Mouse (Mus musculus) gastrocnemius, adult 8-10 months (tissue): ENCODE data around the gene Arrb1. TPM values are rescaled to one million over a fixed set of nuclear protein-coding genes. Genes with fewer than 3 reads are reported as not detected.

ENCODE experiments used
- DNase-seq, 2 experiments: peaks; one replicate each; pipeline ENCODE4 v3.0.0; 2022; ENCODE audit warnings: low spot score in 2 of 2
- microRNA-seq: library from miRNA; unstranded; fragments of <30 nt; microRNA quantifications from one replicate; pipeline ENCODE4 v1.2.0, GENCODE M21; 2022
- total RNA-seq, 4 experiments: library from RNA; stranded (reverse); gene quantifications; 2 replicates each; pipeline ENCODE4 v1.2.4; 2022

Arrb1 gene
- total RNA-seq, 4 experiments from 2014 or later, result 11.9 to 14.3 (median 12.7) TPM

DNA sequence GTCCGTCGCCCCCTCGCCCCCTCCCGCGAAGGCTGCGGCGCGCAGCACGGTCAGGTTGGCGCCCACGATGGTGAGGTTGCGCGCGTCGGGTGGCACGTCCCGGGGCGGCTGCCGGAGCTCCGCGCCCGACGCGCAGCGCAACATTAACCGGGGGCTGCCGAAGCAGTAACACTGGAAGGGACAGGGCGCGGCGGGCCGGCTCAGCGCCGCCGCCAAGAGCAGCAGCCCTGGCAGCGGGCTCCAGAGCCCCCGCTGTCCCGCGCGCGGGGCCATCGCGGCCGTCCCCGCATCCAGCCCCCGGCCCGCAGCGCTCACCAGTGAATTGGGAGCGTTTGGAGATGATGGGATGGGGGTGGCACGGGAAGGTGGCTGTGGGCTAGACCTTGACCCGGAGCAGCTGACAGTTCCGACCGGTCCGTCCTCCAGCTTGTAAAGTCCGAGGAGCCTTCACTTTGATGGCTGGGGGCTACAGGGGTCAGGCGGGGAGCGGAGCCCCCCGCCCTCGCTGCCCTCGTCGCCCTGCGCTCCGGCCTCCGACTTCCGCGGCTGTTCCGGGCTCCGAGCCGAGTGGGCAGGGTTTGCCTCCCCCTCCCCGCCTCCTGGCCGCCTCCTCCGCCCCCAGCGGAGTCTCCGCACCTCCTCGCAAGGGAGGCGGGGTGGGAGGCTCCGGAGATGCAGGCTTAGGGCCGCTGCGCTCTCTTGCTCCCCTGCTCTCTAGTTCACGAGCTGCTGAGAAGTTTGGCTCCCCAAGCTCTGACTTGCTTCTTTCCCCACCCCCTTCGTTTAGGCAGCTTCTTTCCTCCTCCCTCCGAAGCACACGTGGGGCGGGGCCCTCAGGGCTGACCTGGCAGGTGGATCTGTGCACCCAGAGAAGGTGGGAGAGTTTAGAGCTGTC, 91.4 kb downstream of the Arrb1 start, which contains the start of gene Tpbgl:
TSS of gene Tpbgl (minus strand) at position 728 of the 895 bp plus-strand sequence.
- DNase-seq, result peak; percentile 76 to 82

DNA sequence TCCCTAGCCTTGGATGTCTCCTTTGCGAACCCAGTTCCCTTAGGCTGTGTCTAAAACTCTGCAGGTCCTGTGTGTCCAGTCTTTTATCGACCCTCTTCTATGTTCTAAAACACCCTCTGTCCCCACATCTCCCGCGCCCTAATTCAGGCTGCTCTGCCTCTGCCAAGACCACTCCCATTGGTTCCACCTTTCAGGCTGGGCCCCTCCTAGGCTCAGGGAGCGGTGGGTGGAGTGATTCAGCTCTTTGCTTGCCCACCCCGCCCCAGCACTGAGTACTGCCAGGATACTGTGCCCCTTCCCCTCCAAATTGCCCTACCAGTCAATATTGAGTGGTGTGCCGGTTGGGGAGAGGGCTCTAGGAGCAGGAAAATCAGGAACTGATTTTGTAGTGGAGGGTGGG, 92.1 kb downstream of the Arrb1 start:
- DNase-seq, result no peak

GRCm38 (mm10) chr7:99632286-99632685, 97.0 kb downstream of the Arrb1 start:
- no peak for DNase-seq

DNA sequence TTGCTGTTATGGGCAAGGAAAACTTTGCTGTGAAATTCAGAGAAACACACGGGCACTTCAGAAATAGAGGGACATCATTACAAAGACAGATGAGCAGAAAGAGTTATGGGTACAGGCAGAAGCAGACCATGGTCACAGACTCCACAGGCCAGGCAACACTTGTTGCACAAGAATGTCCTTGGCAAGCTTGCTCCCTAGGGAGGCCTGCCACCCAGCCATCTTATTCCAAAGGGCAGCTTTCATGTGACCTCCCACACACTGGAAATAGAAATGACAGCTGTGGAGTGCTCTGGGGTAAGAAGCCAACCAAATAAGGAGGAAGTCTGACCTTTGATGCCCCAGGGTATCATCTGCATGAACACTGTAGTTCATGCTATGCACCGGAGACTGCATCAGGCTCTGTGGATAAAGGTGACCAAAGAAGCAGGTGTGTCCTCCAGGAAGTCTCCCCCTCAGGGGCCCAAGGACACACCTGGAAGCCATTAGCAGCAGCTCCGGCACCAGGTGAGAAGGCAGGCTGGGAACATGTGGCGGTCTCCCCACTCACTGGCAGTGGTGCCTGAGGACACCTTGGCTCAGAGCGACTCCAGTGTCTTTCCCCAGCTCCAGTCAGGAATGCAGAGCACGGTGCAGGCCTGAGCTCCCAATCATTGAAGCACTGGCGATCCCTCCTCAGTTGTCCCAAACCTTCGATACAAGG, 98.8 kb downstream of the Arrb1 start:
- DNase-seq, result peak; percentile 67 to 84

GRCm38 (mm10) chr7:99641245-99641644, 106.0 kb downstream of the Arrb1 start:
- DNase-seq, result peak; percentile 76 to 90

GRCm38 (mm10) chr7:99642078-99642477, 106.8 kb downstream of the Arrb1 start:
- DNase-seq, result no peak

DNA sequence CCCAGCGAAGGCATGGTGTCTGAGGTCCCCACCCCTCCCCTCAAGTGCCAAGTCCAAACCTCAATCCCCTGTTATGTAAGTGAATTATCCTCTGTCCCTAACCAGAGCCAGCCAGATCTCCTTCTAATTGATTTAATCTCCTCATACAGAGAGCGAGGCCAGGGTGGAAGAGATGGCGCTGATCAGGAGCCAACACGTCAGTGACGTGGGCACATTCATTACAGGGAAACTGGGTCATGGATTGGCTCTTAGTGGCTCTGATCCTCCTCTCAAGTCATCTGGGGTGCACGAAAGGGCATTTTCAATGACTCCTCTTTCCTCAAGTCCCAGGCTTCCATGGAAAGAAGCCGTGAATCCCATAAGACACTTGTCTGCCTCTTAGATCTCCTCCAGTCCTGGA, 109.4 kb downstream of the Arrb1 start:
- no peak for DNase-seq

DNA sequence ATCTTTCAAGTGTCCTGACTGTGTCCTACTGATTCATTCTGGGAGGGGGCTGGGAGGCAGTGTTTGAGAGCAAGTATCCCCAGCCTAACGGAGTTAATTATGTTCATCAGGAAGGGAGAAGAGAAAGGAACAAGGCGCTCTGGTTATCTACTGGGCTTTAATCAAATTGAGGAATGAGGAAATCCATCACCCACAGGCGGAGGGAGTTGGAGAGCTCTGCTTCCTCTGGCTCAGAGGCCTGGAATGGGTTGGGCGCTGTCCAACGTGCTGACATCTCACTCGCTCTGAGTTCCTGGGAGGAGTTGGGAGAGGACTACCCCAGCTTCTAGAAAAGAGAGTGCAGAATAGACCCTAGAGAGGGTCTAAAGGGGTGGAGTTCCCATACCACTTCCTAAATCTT, 113.4 kb downstream of the Arrb1 start:
- DNase-seq, result peak in 1 of 2 experiments; percentile 56

DNA sequence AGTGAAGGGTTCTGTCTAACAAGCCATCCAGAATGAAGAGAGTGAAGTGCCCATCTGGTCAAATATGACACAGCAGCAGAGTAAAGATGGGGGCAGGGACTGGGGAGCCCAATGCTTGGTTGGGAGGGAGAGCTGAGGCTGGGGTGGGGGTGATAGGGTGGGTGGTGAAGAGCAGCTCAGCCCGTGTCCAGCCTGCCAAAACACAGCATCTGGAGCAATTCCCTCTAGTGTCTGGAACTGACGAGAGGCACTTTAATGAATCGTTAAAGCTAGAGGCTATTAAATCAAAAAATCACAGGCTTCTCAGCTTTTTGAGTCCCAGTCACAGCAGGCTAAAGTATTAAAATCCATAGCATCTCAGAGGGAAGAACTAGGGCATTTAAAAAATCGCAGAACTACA, 114.3 kb downstream of the Arrb1 start:
- no peak for DNase-seq

DNA sequence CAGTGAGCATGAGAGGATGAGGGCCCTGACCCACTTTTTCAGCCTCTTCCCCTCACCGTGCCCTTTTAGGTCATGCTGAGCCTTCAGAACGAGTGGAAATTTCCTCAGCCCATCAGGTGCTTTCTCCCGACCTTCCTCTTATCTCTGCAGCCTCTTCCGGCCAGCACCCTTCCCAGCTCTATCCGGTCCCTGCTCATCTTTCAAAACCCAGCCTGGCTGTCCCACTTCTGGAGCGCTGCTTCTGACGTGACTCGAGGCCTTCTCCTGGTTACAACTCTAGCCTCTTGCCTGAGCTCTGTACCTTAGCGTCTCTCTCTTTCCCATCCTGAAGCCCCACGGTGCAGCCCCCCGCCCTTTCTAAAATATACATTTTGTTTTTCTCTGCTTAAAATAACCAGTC, 119.0 kb downstream of the Arrb1 start:
- DNase-seq, result no peak

Small RNA genes within 50 kb of the gene (microRNA-seq; reads per million reads assigned to microRNA genes)
- 39.9 reads per million, percentile 36 among the genes with 10 or more reads in this experiment for gene Mir326

Other genes starting within 250 kb of the Arrb1 start
- 10 to 100 TPM; 26.1 to 49.0 (median 33.7) TPM for gene Serpinh1, start 182.2 kb upstream of the Arrb1 start, total RNA-seq
- gene Gdpd5, start 154.1 kb upstream of the Arrb1 start, total RNA-seq, result 1 to 10 TPM; 5.0 to 5.9 (median 5.1) TPM
- gene Klhl35, start 69.5 kb upstream of the Arrb1 start, total RNA-seq, result not detected
- gene Rps3, start 51.7 kb upstream of the Arrb1 start, total RNA-seq, result 100 to 1,000 TPM; 272 to 331 (median 278) TPM
- gene Tpbgl, start 91.6 kb downstream of the Arrb1 start, total RNA-seq, result 10 to 100 TPM; 52.4 to 77.6 (median 63.1) TPM
- gene Slco2b1, start 175.9 kb downstream of the Arrb1 start, total RNA-seq, result 1 to 10 TPM; 2.5 to 5.8 (median 4.3) TPM
- under 1 TPM in 1 of 4 experiments, not detected in 3; 0.52 TPM for gene Olfr520, start 194.8 kb downstream of the Arrb1 start, total RNA-seq
- gene Olfr521, start 228.0 kb downstream of the Arrb1 start, total RNA-seq, result not detected